Mouse (Mus musculus): ENCODE measurements around the gene 2010111I01Rik.

DNA sequence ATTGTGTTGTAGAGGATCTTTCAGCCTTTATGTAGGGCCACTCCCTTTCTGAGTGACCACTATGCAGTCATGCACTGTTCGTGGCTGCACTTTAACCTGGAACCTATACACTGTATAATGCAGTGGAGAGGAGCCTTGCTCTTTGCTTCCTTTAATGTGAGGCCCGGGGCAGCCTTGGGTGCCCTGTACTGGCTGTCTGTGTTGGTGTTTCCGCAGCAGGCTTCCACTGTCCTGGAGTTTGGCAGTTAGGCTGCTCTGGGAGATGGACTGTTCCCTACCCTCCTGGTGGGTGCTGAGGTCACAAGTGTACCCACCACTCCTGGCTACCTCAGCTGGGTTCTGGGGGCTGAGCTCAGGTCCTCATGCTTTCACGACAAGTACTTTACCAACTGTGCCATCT, 14.1 kb downstream of the 2010111I01Rik start:
- no peak for TF ChIP-seq CTCF (IDR thresholded peaks at IDR 0.05; ENCODE audit: low read depth)
- no peak for TF ChIP-seq EP300 (IDR thresholded peaks at IDR 0.05; ENCODE audit: low read depth)

Data from liver, embryonic 14.5 days (tissue).